Mouse (Mus musculus): ENCODE measurements around the gene Ms4a5. TPM values are rescaled to one million over a fixed set of nuclear protein-coding genes. Genes with fewer than 3 reads are reported as not detected.
"Not testable (repeated sequence)": the region's sequence is repeated elsewhere in the genome, so short reads cannot be mapped to it uniquely, and the experiment has no call there.

Ms4a5 gene
- not detected in 2 replicates for total RNA-seq (2021)
- long read RNA-seq, result 0 reads

- DNase-seq, result no peak
These were observed at the start of gene Ms4a5 for GRCm38 (mm10) chr19:11283773-11284172. Ms4a5 (minus strand) TSS chr19:11283873.

GRCm38 (mm10) chr19:11321123-11321522, 37.5 kb upstream of the Ms4a5 start:
- DNase-seq, result no peak

GRCm38 (mm10) chr19:11316786-11317185, 33.1 kb upstream of the Ms4a5 start:
- no peak for DNase-seq

GRCm38 (mm10) chr19:11314354-11314753, 30.7 kb upstream of the Ms4a5 start, which contains the start of gene Ms4a14:
Ms4a14 (minus strand) TSS chr19:11314454.
- DNase-seq, result no peak

GRCm38 (mm10) chr19:11308888-11309287, 25.2 kb upstream of the Ms4a5 start:
- DNase-seq, result no peak

- not testable (repeated sequence) for DNase-seq
These were observed 15.9 kb upstream of the Ms4a5 start for GRCm38 (mm10) chr19:11299529-11299928.

- DNase-seq, result no peak
These were observed 15.3 kb upstream of the Ms4a5 start for GRCm38 (mm10) chr19:11298939-11299338.

- not testable (repeated sequence) for DNase-seq
These were observed 9.9 kb upstream of the Ms4a5 start for GRCm38 (mm10) chr19:11293616-11294015.

- DNase-seq, result no peak
These were observed 9.3 kb upstream of the Ms4a5 start for GRCm38 (mm10) chr19:11292990-11293389.

- no peak for DNase-seq
These were observed 3.5 kb downstream of the Ms4a5 start for GRCm38 (mm10) chr19:11280223-11280622.

GRCm38 (mm10) chr19:11276431-11276830, 7.2 kb downstream of the Ms4a5 start:
- DNase-seq, result no peak

- DNase-seq, result no peak
These were observed 16.7 kb downstream of the Ms4a5 start for GRCm38 (mm10) chr19:11266956-11267355.

- DNase-seq, result no peak
These were observed 17.4 kb downstream of the Ms4a5 start, which contains the start of gene Ms4a1 for GRCm38 (mm10) chr19:11266052-11266845. Ms4a1 (minus strand) TSS chr19:11266241.

GRCm38 (mm10) chr19:11264602-11265185, 19.0 kb downstream of the Ms4a5 start:
- DNase-seq, result no peak

GRCm38 (mm10) chr19:11263549-11263948, 20.1 kb downstream of the Ms4a5 start:
- no peak for DNase-seq

- DNase-seq, result not testable (repeated sequence)
These were observed 20.7 kb downstream of the Ms4a5 start for GRCm38 (mm10) chr19:11262932-11263331.

GRCm38 (mm10) chr19:11261522-11261921, 22.2 kb downstream of the Ms4a5 start:
- no peak for DNase-seq

- DNase-seq, result no peak
These were observed 39.4 kb downstream of the Ms4a5 start for GRCm38 (mm10) chr19:11244230-11244629.

- DNase-seq, result no peak
These were observed 41.1 kb downstream of the Ms4a5 start for GRCm38 (mm10) chr19:11242560-11242959.

GRCm38 (mm10) chr19:11235820-11236219, 47.9 kb downstream of the Ms4a5 start:
- DNase-seq, result no peak

GRCm38 (mm10) chr19:11234921-11235735, 48.5 kb downstream of the Ms4a5 start:
- no peak for DNase-seq

- no peak for DNase-seq
These were observed 49.4 kb downstream of the Ms4a5 start for GRCm38 (mm10) chr19:11234244-11234643.

GRCm38 (mm10) chr19:11232348-11232747, 51.3 kb downstream of the Ms4a5 start, which contains the start of gene Ms4a12:
Ms4a12 (minus strand) TSS chr19:11232448.
- no peak for DNase-seq
